Mouse (Mus musculus): ENCODE data around the gene Pde4d.

DNA sequence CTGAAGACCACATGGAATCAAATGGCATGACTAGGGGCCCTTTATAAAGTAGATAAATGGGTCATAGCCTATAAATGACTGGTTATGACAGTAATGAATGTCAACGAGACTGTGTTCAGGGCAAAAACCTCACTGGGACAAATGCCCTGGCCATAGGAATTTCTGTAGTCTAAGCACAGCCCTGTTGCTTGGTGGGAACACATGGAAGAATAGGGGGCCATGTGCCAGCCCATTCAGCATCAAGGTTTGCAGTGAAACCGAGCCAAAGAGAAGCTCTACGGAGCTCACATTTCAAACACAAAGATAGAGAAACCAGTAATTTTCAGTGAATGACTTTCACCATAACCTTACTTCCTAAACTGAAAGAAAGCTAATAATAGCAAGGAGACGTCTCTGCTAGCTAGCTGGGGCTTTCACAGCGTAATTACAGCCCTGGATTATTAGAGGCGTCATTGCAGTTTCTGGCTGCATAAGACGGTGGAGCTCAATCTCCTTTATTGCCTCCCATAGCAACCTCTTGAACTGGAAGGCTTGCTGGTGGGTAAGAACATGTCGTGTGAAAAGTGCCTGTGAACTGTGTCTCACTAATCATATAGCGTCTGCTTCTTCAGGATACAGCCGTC is 1533.2 kb downstream of the Pde4d start:
- TF ChIP-seq CTCF (IDR thresholded peaks at IDR 0.05; ENCODE audit: insufficient read depth, low read depth, low read length) (no peak), POLR2A (IDR thresholded peaks at IDR 0.05; ENCODE audit: insufficient read depth, low read depth, low read length) (no peak)
